Mouse (Mus musculus) megakaryocyte, embryonic 14.5 days (primary cell): ENCODE measurements around the gene Nol7.

Experiments
- FLI1 ChIP-seq: IDR thresholded peaks from 2 replicates; pipeline ENCODE4 v1.6.1; 2012; ENCODE audit warnings: low read length, inconsistent platforms, mixed read lengths
- GATA1 ChIP-seq: IDR thresholded peaks from 3 replicates; pipeline ENCODE4 v1.6.1; 2012; ENCODE audit warnings: mixed read lengths, low read length, inconsistent platforms, borderline replicate concordance

DNA sequence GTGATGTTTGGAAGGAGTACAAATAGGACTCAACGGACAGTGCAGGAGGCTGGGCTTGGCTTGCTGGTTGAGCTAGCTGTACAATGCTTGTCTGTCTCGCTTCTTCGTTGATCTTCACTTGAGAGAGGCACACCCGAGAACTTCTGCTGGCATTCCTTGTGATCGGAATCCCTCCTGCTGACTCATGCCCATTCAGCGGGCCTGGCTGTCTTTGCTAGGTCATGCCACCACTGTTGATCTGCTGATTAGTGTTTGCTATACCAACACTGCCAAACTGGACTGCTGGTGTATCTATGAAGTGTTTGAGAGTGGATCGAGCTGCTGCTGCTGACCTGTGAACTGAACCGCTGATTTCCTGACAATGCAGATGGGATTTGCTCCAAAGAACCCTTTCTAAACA, 48.8 kb upstream of the Nol7 start:
- TF ChIP-seq GATA1 (no peak), FLI1 (no peak)
